Mouse (Mus musculus): ENCODE results near the gene Mien1.

Gene Mien1

GRCm38 (mm10) chr11:98392034-98392433 is 46.8 kb downstream of the Mien1 start:
- in situ Hi-C loops (cut with MboI, MseI): no loop called here

- in situ Hi-C loops (cut with MboI, MseI): no loop called here
Measured at GRCm38 (mm10) chr11:98390141-98390540, 48.6 kb downstream of the Mien1 start.

GRCm38 (mm10) chr11:98389221-98389780 is 49.5 kb downstream of the Mien1 start:
- in situ Hi-C loops (cut with MboI, MseI): no loop called here

- in situ Hi-C loops (cut with MboI, MseI): no loop called here
Measured at GRCm38 (mm10) chr11:98388282-98388681, 50.5 kb downstream of the Mien1 start.
